Mouse (Mus musculus) left cerebral cortex, adult 11 months (tissue): Measurements from ENCODE around the gene Wnt9b.

Experiments used
- DNase-seq: peaks from one replicate; pipeline ENCODE4 v3.0.0; 2022; ENCODE audit warnings: low spot score

The Wnt9b gene

GRCm38 (mm10) chr11:103731594-103731993 is 18.0 kb downstream of the Wnt9b start:
- DNase-seq = no peak

- no peak for DNase-seq
Measured at GRCm38 (mm10) chr11:103729282-103729985, 20.2 kb downstream of the Wnt9b start.

GRCm38 (mm10) chr11:103724331-103724771 is 25.3 kb downstream of the Wnt9b start:
- DNase-seq = peak; percentile 22

- DNase-seq = no peak
Measured at GRCm38 (mm10) chr11:103722040-103722481, 27.6 kb downstream of the Wnt9b start.

- DNase-seq = no peak
Measured at GRCm38 (mm10) chr11:103721468-103722039, 28.1 kb downstream of the Wnt9b start.

GRCm38 (mm10) chr11:103719436-103719835 is 30.2 kb downstream of the Wnt9b start:
- no peak for DNase-seq

GRCm38 (mm10) chr11:103716971-103717370 is 32.6 kb downstream of the Wnt9b start:
- DNase-seq = no peak

- DNase-seq = no peak
Measured at GRCm38 (mm10) chr11:103714074-103714473, 35.5 kb downstream of the Wnt9b start.

GRCm38 (mm10) chr11:103711851-103712587 is 37.6 kb downstream of the Wnt9b start:
- no peak for DNase-seq

- DNase-seq = no peak
Measured at GRCm38 (mm10) chr11:103709982-103710381, 39.6 kb downstream of the Wnt9b start.

GRCm38 (mm10) chr11:103707005-103707404 is 42.6 kb downstream of the Wnt9b start:
- DNase-seq = no peak

GRCm38 (mm10) chr11:103698226-103698625 is 51.4 kb downstream of the Wnt9b start:
- no peak for DNase-seq

GRCm38 (mm10) chr11:103697565-103698176 is 52.0 kb downstream of the Wnt9b start, which contains the start of gene Gosr2:
Gene Gosr2 (minus strand): TSS chr11:103697898.
- peak; percentile 79 for DNase-seq

- no peak for DNase-seq
Measured at GRCm38 (mm10) chr11:103696851-103697564, 52.6 kb downstream of the Wnt9b start.

- DNase-seq = no peak
Measured at GRCm38 (mm10) chr11:103693241-103693640, 56.4 kb downstream of the Wnt9b start.

- DNase-seq = no peak
Measured at GRCm38 (mm10) chr11:103691036-103691435, 58.6 kb downstream of the Wnt9b start.

GRCm38 (mm10) chr11:103688980-103689378 is 60.6 kb downstream of the Wnt9b start:
- DNase-seq = no peak

GRCm38 (mm10) chr11:103688271-103688979 is 61.2 kb downstream of the Wnt9b start:
- no peak for DNase-seq

GRCm38 (mm10) chr11:103686706-103687105 is 62.9 kb downstream of the Wnt9b start:
- no peak for DNase-seq

GRCm38 (mm10) chr11:103685261-103685736 is 64.3 kb downstream of the Wnt9b start:
- DNase-seq = no peak
